Mouse (Mus musculus) midbrain, postnatal 0 days (tissue): ENCODE results near the gene Ndc1. TPM values are rescaled to one million over a fixed set of nuclear protein-coding genes. Genes with fewer than 3 reads are reported as not detected.
A peak's percentile ranks its signal among the peaks of the same experiment; 100 is the strongest.

Experiments
- ATAC-seq: fragments of 200-750 bp; cut with Nextera tagmentation; 2 replicates; pipeline ENCODE4 v1.8.0; 2017; ENCODE audit warnings: moderate number of reproducible peaks, mild to moderate bottlenecking, moderate TSS enrichment, moderate library complexity; ENCODE audit not compliant: low FRiP score
- DNase-seq: peaks from one replicate; pipeline ENCODE4 v3.0.0-alpha.2; 2015; ENCODE audit warnings: low spot score
- H3K27ac ChIP-seq: fragments of 300-500 bp; sonication (generic); 2 replicates; pipeline ENCODE4 v1.5.1; 2014; ENCODE audit warnings: low read depth, mild to moderate bottlenecking, low read length, mixed read lengths
- H3K27me3 ChIP-seq: fragments of 300-500 bp; sonication (generic); 2 replicates; pipeline ENCODE4 v1.6.1; 2014; ENCODE audit warnings: low read length, control low read depth, mixed read lengths; ENCODE audit not compliant: insufficient read depth
- H3K36me3 ChIP-seq: fragments of 300-500 bp; sonication (generic); 2 replicates; pipeline ENCODE4 v1.6.1; 2014; ENCODE audit warnings: low read length, control low read depth, mixed read lengths; ENCODE audit not compliant: insufficient read depth
- H3K4me1 ChIP-seq: fragments of 300-500 bp; sonication (generic); 2 replicates; pipeline ENCODE4 v1.6.1; 2014; ENCODE audit warnings: mild to moderate bottlenecking, control low read depth, antibody characterized with exemption, low read length, mixed read lengths; ENCODE audit not compliant: insufficient read depth
- H3K4me2 ChIP-seq: fragments of 300-500 bp; sonication (generic); 2 replicates; pipeline ENCODE4 v1.6.1; 2014; ENCODE audit warnings: low read depth, mild to moderate bottlenecking, low read length, mixed read lengths; ENCODE audit not compliant: poor library complexity, severe bottlenecking
- H3K4me3 ChIP-seq: fragments of 300-500 bp; sonication (generic); 2 replicates; pipeline ENCODE4 v1.5.1; 2014; ENCODE audit warnings: low read depth, mild to moderate bottlenecking, low read length, moderate library complexity
- H3K9ac ChIP-seq: fragments of 300-500 bp; sonication (generic); replicated peaks from 2 replicates; pipeline ENCODE4 v1.6.1; 2014; ENCODE audit warnings: mild to moderate bottlenecking, low read length, moderate library complexity, mixed read lengths; ENCODE audit not compliant: poor library complexity, severe bottlenecking
- H3K9me3 ChIP-seq: fragments of 300-500 bp; sonication (generic); 2 replicates; pipeline ENCODE4 v1.6.1; 2016; ENCODE audit warnings: low read length, control low read depth
- CTCF ChIP-seq: IDR thresholded peaks from 2 replicates; pipeline ENCODE4 v1.5.1; 2016; ENCODE audit warnings: antibody characterized with exemption, mild to moderate bottlenecking
- WGBS: fragments of 180-500 bp; shearing (Covaris S2); extraction: QIAGEN DNeasy Blood & Tissue Kit; methylation state at CpG from one replicate; pipeline ENCODE4 v1.1.7; 2014; 5-methylcytosine and 5-hydroxymethylcytosine counted together
- polyA plus RNA-seq: library from polyadenylated mRNA; unstranded; fragments of >200 nt; fragmentation: Nextera tagmentation; extraction: Ambion mirVana; gene quantifications from 2 replicates; pipeline ENCODE4 v1.2.1, GENCODE M21; 2015
- total RNA-seq: library from RNA; depleted of rRNA; stranded (reverse); fragments of >200 nt; gene quantifications from 2 replicates; pipeline ENCODE4 v1.2.3, GENCODE M21; 2014

Ndc1 gene
- total and polyA plus RNA-seq, 2 experiments from 2014 or later, result 21.5 to 36.8 TPM

- H3K9ac ChIP-seq, result no peak overlapping the region
- no peaks in the 10 kb centered on the region for H3K36me3 ChIP-seq
- WGBS, result 98% methylated on average over 12 of the region's 12 CpGs
- no peak overlapping the region for H3K4me3 ChIP-seq
- H3K27ac ChIP-seq, result no peak overlapping the region
- H3K4me2 ChIP-seq, result no peak overlapping the region
- no peak for TF ChIP-seq CTCF
- no peak for DNase-seq
- H3K27me3 ChIP-seq, result no peaks in the 10 kb centered on the region
- no peaks in the 10 kb centered on the region for H3K4me1 ChIP-seq
- no peak for ATAC-seq
- H3K9me3 ChIP-seq, result no peaks in the 10 kb centered on the region
Measured at GRCm38 (mm10) chr4:107425616-107426015, 58.0 kb downstream of the Ndc1 start.

- Histone ChIP-seq H3K9ac (no peak overlapping the region), H3K36me3 (no peaks in the 10 kb centered on the region), H3K4me2 (no peak overlapping the region), H3K9me3 (no peaks in the 10 kb centered on the region), H3K4me3 (no peak overlapping the region), H3K27ac (no peak overlapping the region), H3K27me3 (no peaks in the 10 kb centered on the region), H3K4me1 (no peaks in the 10 kb centered on the region)
- DNase-seq (no peak), ATAC-seq (no peak)
- TF ChIP-seq CTCF, result no peak
- WGBS, result 80% methylated on average over 9 of the region's 9 CpGs
Measured at GRCm38 (mm10) chr4:107426631-107427030, 59.0 kb downstream of the Ndc1 start.

GRCm38 (mm10) chr4:107432717-107433116, 65.1 kb downstream of the Ndc1 start:
- Histone ChIP-seq H3K36me3 (no peaks in the 10 kb centered on the region), H3K27me3 (peaks cover 28% of the 10 kb centered on the region), H3K9ac (no peak overlapping the region), H3K4me2 (no peak overlapping the region), H3K9me3 (no peaks in the 10 kb centered on the region), H3K27ac (no peak overlapping the region), H3K4me3 (no peak overlapping the region), H3K4me1 (no peaks in the 10 kb centered on the region)
- DNase-seq (no peak), ATAC-seq (no peak)
- TF ChIP-seq CTCF, result no peak
- 91% methylated on average over 5 of the region's 5 CpGs for WGBS

GRCm38 (mm10) chr4:107433998-107434355, 66.4 kb downstream of the Ndc1 start:
- Histone ChIP-seq H3K27ac (no peak overlapping the region), H3K9me3 (no peaks in the 10 kb centered on the region), H3K27me3 (peaks cover 36% of the 10 kb centered on the region), H3K9ac (peak overlapping the region; percentile 64), H3K4me1 (no peaks in the 10 kb centered on the region), H3K36me3 (no peaks in the 10 kb centered on the region), H3K4me2 (peak overlapping the region; percentile 89), H3K4me3 (peak overlapping the region; percentile 61)
- no peak for TF ChIP-seq CTCF
- ATAC-seq, result no peak
- WGBS, result 10% methylated on average over 15 of the region's 15 CpGs
- DNase-seq, result no peak

GRCm38 (mm10) chr4:107434356-107435237, 67.0 kb downstream of the Ndc1 start, which contains the start of gene Glis1:
Glis1 (plus strand) TSS chr4:107434591.
- no peaks in the 10 kb centered on the region for H3K36me3 ChIP-seq
- WGBS, result under 1% methylated on average over 72 of the region's 112 CpGs
- no peaks in the 10 kb centered on the region for H3K4me1 ChIP-seq
- H3K27ac ChIP-seq, result no peak within 1 kb of the TSS
- ATAC-seq, result peak; percentile 70
- H3K4me3 ChIP-seq, result peak within 1 kb of the TSS; percentile 61
- H3K9me3 ChIP-seq, result no peaks in the 10 kb centered on the region
- H3K27me3 ChIP-seq, result peaks cover 36% of the 10 kb centered on the region
- peak; percentile 64 for DNase-seq
- H3K9ac ChIP-seq, result peak within 1 kb of the TSS; percentile 64
- TF ChIP-seq CTCF, result no peak
- H3K4me2 ChIP-seq, result peak within 1 kb of the TSS; percentile 89

DNA sequence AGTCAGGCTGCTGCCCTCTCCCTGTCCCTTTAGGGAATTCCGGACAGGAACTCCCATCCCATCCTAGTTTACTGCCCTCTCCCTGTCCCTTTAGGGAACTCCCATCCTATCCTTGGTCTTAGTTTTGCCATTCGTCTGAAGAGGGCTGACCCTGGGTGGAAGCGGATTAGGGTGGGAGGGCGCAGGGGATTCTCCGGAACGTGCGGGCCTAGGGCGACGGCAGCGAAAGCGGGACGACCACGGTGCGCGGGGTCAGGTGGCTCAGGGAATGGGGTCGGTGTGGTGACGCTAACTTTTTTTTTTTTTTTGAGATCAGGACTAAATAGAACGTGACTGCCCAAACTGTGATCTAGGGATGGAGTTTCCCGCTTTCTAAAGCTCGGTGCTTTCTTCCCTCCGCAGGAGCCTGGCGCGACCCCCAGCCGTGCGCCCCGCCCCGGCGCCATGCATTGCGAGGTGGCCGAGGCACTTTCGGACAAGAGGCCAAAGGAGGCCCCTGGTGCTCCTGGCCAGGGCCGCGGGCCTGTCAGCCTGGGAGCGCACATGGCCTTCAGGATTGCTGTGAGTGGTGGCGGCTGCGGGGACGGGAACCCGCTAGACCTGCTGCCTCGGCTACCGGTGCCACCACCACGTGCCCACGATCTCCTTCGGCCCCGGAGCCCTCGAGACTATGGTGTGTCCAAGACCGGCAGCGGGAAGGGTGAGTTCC, 67.8 kb downstream of the Ndc1 start:
- Histone ChIP-seq H3K27ac (no peak overlapping the region), H3K36me3 (no peaks in the 10 kb centered on the region), H3K9me3 (no peaks in the 10 kb centered on the region), H3K4me2 (peak overlapping the region; percentile 89), H3K27me3 (peaks cover 36% of the 10 kb centered on the region), H3K4me1 (no peaks in the 10 kb centered on the region), H3K9ac (0 out of 2 replicates have a peak overlapping the region, but pooled peaks have one; percentile 64), H3K4me3 (peak overlapping the region; percentile 61)
- WGBS, result 3% methylated on average over 41 of the region's 47 CpGs
- TF ChIP-seq CTCF, result no peak
- DNase-seq (no peak), ATAC-seq (no peak)
